Mouse (Mus musculus): ENCODE results near the gene Btbd9. TPM values are rescaled to one million over a fixed set of nuclear protein-coding genes. Genes with fewer than 3 reads are reported as not detected.

Btbd9 gene
- total RNA-seq, 2 experiments from 2014 or later: 22.1 to 40.5 TPM

DNA sequence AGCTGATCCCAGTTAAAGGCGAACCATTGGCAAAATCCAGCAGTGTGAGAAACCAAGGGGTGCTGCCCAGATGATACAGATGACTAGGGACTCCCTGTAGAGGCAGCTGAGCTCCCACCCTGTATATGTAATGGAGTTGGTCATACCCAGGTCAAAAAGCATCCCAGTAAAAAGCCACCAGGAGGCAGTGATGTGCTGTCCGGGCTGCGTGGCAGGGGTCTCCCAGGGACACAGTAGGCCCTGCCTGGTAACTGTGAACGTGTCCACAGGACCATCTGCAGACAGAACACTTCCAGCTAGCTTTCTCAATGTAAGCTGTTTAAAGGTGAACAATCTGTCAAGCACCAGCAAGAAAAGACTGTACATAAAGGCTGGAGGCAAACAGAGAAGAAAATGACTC is 343.6 kb downstream of the Btbd9 start:
- ATAC-seq (replicated peaks; ENCODE audit: poor library complexity, severe bottlenecking): no peak

DNA sequence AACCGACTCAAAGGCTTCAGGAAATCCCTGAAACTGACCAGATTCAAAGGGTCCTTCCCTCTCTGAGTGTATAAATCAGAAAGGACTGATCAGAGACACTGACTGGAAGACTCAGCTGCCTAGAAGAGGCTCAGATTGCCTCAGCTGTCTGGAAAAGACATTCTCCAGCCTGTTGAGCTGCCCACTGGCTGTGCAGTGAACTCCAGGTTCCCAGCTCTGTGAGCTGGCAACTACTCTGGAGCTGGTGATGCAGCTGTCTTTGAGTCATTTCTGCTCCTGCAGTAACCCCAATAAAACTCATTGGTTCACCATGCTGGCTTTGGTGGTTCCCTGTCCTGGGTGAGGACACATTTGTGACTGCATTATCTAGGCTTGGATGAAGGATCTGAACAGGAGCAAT is 344.8 kb downstream of the Btbd9 start:
- no peak for ATAC-seq (replicated peaks; ENCODE audit: poor library complexity, severe bottlenecking)

DNA sequence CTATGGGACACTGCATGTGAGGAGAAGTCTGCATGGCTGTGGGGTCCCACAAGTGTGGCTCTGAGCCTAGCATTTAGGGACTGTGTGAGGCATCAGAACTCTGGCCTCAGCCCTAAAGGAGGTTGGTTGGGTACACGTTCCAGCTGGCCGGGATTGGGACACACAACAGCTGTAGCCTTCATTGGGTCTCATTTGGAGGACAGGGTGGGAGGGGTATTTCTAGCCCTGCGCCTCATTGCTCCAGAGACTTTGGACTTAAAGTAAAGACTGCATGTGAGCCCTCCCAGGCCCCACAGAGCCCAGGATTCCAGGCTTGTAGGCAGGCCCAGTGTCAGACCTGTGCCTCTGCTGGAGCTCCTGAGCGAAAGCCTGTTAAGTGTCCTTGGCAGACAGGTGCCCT is 345.9 kb downstream of the Btbd9 start:
- ATAC-seq (replicated peaks; ENCODE audit: poor library complexity, severe bottlenecking): no peak

DNA sequence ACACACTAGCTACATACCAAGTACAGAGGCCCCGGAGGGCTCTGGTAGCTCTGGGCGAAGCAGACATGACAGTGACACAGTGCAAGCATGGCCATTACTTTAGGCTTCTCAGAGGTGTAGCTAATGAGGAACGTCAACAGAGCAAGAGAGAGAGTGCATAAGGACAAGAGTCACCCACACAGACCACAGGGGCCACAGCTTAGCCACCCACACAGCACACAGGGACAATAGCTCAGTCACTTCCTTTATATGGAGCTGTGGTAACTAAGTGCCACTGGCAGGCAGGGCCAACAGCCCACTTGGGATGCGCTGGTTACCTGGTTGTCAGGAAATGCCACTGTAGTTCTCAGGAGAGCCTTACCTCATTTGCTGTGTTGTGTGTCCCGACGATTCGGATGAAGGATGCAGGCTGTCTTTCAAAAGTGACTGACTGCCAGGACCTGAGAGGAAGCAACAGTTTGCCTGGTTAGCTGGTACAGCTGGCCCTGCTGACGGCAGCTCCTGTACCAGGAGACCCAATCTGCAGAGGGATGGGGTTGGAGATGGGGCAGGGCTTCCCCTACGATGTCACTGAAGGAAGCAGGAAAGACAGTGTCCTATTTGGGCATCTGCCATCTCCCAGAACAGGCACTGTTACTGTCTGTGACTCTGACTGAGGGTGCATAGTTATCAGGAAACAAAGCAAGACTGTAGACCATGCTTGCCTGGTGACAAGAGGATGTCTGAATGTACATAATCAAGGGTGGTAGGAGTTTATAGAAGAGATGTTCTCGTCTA is 347.7 kb downstream of the Btbd9 start:
- peak; percentile 22 for ATAC-seq (replicated peaks; ENCODE audit: poor library complexity, severe bottlenecking)

DNA sequence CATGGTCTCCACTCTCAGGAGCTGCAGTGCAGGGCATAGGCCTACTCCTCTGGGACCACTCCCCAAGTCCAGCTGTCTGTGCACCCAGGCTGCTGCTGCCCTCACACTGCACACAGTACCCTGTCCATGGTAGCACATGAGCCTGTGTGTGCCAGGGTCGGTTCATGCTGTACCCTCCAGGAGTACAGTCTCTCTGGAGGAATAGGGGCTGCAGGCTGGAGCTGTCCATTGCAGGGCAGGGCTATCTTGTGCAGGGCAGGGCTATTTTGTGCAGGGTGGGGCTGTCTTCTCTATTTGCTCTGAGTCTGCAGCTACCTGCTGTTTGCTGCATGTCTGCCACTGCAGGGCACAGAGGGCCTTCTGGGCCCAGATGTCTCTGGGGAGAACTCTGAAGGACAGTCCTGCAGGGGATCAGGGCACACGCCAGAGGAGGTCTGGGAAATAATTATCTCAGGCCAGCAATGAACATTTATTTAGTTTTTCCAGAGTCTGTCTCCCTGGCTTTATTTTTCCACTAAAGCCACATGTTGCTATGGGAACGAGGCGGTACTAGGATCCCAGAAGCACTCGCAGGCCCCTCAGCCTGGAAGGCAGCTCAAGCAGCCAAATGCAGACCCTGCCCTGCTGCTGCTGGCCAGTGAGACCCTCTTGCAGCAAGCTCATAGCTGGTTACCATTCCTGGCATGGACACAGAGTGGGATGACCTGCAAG is 351.1 kb downstream of the Btbd9 start:
- ATAC-seq (replicated peaks; ENCODE audit: poor library complexity, severe bottlenecking): no peak

DNA sequence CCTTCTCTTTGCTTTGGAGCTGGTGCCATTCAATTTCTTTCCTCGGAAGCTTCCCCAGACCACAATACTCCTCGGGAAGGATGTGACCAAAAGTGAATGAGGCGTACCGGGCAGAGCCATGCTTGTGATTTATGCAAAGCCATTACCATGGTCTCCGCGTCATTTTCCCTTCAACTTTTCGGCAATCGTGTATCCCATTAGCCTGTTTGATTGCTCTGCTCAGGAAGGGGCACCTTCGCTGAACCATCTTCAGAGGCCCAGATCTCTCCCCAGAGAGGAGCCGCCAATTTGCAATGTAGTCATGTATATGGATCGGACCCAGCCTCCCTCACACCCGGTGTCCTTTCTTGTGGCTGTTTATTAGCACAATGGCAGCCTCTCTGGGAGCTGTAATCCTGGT is 353.5 kb downstream of the Btbd9 start:
- no peak for ATAC-seq (replicated peaks; ENCODE audit: poor library complexity, severe bottlenecking)

DNA sequence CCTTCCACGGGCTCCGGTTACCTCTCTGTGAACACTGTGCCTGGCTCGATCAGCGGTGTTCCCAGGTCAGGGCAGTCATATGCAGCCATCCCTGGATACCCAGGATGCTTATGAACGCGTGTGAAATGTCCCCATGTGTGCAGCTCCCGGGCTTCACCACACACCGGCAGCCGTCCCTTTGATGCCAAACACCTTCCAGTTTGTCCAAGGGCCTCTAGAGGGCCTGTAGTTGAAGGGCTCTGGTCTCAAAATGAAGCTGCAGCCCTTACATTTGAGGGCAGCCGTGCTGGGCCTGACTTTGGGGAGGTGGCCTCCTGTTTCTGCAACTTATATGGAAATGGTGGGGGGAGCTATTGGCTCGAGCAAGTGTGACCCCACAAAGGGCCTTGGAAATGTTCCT is 353.9 kb downstream of the Btbd9 start:
- no peak for ATAC-seq (replicated peaks; ENCODE audit: poor library complexity, severe bottlenecking)

DNA sequence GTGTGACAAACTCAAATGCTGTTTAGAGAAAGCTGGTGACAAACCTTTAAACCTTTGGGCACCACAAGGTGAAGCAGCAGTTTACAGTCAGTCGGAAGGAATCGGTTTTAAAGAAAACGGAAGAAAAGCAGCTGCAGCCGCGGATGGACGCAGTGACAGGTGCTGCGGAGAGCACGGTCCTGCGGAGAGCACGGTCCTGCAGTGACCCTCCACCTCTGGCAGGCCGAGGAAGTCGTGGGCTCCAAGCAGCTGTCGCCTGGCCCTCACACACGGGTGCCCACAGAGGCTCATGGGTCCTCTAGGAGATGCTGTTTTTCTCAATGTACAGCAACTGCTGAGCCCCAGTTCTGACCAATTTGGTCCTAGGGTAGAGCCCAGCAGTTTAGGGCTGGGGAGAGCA is 354.6 kb downstream of the Btbd9 start:
- no peak for ATAC-seq (replicated peaks; ENCODE audit: poor library complexity, severe bottlenecking)

DNA sequence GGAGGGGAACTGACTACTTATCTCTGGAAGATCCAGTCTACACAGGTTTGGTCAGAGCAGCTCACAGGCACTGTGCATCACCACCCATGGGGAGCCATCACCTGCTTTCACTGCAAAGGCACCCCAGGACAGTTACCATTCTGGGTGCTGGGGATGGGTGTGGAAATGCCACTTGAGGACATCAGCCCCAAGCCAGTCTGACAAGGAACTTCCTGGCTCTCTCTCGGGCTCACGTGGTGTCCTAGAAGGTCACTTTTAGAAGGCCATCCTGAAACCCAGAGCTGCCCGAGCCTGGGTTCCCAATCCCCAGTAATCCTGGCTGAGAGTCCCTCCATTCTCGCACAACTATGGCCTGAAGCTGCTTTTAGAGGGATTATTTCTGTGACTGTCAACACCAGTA is 360.5 kb downstream of the Btbd9 start:
- no peak for ATAC-seq (replicated peaks; ENCODE audit: poor library complexity, severe bottlenecking)

DNA sequence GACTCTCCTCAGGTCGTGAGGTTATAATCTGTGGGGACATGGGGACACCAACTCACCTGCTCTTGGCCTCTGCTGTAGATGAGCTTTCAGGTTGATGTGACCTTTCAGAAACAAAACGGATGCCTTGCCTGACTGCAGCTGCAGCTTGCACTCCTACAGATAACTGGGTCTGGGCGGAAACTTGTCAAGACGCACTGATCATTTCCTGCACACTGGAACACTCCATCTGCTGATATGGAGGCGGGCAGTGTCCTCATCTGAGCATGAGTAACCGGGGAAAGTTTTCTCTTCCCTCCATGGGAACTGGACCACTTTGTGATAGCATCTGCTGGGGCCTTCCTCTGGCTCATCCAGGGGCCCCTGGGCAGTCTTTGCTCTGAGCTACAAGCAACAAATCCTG is 361.9 kb downstream of the Btbd9 start:
- no peak for ATAC-seq (replicated peaks; ENCODE audit: poor library complexity, severe bottlenecking)

DNA sequence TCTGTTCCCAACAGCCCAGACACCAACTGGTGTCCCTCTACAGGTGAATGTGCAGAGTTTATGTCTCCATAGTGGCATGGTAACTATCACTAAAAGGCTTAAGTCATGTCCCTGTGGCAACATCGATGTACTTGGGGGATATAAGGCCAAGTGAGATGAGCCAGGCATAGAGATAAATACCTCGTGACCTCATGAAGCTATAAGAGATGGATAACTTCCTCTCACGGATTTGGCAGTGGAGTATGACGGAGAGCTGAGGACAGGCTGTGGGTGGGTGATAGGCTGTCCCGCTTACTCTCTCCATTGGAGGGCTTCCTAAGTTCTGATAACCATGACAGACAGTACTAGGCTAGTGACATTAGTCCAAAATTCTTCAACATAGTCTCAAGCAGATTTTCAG is 362.9 kb downstream of the Btbd9 start:
- ATAC-seq (replicated peaks; ENCODE audit: poor library complexity, severe bottlenecking): no peak

DNA sequence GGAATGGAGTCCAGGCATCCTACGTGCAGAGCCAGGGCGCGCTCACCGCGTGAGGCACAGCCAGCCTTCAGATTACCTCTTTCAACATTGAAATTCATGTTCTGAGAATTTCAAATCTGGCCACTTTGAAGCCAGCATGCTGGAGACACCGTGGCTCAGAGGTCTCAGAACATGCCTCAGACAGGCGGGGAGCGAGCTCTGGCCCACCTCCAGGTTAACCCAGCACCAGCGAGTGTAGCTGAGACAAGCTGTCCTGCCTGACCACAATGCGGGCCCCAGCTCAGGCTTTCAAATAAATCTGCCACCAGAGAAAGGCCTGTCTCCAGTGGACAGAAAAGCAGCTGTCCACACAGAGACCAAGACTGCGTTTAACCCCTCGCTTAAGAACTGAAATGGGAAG is 363.6 kb downstream of the Btbd9 start:
- ATAC-seq (replicated peaks; ENCODE audit: poor library complexity, severe bottlenecking): no peak

DNA sequence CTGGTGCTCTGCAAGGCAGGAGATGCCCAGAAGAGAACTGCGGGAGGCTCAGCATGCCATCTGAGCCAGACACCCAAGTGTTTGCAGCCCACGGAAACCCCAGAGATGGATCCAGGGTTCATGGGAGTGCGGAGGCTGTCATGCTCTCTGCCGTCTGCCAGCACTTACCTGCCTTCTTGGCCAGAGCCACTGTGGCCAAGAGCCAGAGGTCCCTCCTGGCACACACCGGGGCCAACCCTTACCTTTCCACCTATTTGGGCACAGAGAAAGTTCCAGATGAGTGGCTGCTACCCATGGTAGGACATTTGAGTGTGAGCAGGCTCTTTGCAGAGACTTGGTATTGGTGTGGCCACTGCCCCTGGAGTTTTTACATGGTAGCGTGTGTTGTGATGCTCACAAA is 365.4 kb downstream of the Btbd9 start:
- ATAC-seq (replicated peaks; ENCODE audit: poor library complexity, severe bottlenecking): no peak

DNA sequence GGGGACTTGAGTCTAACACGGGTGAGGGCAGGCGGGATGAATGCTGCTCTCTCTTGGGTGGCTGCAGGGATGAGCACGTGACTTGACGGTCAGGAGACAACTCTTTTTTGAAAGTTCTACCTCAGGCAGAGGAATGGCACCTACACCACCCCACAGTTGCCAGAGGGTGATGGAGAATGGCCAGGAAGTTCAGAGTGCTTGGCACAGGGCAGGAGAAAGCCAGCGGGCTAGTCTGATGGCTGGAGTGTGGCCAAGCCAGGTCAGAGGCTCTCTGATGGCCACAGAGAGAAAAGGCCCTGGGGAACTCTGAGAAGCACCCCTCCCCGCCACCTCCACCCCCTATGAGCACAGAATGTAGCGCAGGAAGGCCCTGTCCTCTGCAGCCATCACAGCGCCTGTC is 366.0 kb downstream of the Btbd9 start:
- ATAC-seq (replicated peaks; ENCODE audit: poor library complexity, severe bottlenecking): no peak

DNA sequence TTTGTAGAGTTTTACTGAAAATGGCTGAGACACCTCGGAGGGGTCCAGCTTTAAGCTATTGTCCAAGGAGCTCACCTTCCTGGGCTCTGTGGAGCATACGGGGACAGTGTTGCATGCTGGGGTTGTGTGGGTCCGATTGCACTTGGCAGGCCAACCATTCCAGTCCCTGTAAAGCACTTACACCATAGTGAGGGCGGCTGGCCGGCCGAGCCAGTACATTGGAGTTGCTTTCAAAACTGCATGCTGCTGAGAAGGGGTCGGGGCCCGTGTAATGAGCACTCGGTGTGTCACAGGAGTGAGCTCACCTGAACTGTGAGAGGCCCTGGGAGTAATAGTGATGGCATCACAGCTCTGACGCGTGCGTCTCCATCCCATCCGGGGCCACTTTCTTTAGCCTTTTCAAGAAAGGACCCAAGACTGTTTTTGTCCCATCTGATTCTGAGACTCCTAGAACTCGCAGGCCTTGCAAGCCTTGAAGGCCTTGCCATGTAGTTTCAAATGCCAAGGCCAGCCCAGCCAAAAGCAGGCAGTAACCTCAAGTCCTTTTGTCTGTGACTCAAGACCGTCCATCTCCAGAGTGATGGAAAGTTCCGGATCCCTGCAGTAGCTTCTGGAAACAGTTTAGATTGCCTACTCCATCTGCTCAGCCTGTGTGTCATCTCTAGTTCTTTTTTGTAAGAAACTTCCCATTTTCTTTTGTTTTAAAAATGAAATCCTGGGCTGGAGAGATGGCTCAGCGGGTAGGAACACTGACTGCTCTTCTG is 371.0 kb downstream of the Btbd9 start:
- ATAC-seq (replicated peaks; ENCODE audit: poor library complexity, severe bottlenecking): no peak

DNA sequence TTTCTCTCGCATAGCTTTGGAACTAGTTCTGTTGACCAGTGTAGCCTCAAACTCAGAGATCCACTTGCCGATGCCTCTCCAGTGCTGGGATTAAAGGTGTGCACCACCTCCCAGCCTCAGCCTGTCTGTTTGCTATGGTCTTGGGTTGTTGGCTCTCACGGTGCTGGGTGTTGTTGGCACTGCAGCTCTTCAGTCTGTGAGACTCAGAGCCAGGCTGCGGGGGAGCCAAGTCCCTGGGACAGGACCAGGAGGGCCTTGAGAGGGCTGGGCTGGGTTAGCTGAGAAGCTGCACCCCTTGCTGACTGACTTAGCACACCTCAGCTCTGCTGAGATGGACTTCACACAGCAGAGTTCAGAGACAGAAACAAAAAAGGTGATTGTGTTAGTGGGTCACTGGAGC is 376.0 kb downstream of the Btbd9 start:
- ATAC-seq (replicated peaks; ENCODE audit: poor library complexity, severe bottlenecking): no peak

DNA sequence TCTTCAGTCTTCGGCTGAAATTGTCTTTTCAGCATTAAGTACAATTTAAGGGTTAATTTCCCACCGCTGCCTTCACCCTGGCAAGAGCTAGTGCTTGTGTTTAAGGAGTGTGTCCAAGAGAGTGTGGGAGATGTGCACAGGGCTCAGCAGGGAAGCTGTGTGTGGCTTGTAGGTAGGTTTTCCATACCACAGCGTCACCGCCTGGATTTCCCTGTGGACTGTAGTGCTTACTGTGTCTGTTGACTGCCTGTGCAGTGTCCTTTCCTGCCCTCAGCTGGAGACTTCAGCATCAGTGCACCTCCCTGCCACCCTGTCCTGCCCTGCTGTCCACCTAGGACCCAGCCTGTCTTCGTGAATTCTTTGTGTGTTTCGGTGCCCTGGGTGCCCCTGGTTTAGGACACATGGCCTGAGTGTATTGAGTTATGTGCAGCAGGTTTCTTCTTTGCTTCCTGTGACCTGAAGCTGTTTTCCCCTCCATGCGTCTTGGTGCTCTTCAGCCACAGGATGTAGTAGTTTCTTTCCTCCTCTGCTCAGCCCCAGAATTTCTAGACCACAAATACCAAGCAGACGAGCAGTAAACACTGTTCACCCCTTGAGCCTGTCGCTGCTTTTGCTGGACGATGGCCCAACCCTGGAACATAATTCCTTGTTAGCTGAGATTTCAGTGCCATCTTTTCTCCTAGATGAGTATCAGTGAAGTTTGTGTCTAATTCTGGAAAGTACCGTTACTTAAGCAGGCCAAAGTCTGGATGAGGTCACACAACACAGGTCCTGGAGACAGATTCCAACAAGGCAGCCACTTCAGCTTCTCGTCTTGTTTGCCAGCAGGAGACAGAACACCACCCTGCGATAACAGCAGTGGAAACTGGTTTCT is 376.7 kb downstream of the Btbd9 start:
- no peak for ATAC-seq (replicated peaks; ENCODE audit: poor library complexity, severe bottlenecking)

DNA sequence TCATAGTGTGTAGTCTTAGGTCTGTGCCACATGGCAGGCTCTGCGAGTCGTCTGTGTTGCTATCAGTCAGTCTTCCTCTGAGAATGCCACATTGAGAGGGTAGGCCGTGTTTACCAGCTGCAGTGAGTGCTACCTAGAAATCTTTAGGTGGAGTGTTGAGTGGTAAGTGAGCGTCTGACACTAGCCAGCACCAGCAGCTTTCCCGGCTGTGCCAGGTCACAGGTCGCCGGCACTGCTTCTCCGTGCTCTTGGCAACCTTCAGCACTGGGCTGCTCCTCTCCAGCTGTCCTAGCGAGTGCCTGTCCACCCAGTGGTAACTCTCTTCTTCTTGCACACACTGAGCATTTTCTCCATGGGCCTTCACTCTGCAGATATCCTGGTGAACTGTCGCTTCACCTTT is 377.9 kb downstream of the Btbd9 start:
- ATAC-seq (replicated peaks; ENCODE audit: poor library complexity, severe bottlenecking): no peak

DNA sequence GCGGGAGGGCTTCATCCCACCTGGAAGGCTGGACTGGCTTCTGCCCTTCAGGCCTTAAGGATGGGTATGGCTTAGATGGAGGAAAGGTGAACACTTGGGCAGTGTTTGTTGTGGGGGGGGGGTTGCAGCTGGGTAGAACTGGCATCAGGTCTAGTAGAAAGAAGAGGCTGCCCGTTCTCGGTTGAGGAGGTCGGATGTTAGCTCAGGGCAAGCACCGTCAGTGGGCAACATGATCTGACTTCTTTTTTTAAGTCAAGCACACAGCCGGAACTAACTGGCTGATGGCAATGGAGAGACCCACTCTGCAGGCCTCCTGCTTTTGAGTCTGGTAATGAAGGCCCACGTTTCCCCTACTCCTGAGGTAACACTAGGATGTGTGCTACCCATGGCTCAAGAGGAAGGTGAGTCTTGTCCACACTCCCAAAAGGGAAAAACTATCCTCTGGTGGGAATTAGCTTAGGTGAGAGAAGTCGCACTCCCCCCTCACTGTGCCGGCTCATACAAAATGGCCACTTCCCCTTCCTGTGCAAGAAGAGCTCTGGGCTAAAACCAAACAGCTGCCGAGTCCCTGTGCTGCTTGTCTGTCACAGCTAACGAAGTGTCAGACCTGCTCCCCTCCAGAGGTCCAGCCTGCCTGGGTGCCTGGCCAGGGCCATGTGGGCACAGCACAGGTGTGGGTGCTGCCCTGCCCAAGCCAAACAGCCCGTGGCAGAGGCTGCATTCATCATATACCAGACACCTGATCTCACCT is 378.8 kb downstream of the Btbd9 start:
- ATAC-seq (replicated peaks; ENCODE audit: poor library complexity, severe bottlenecking): peak; percentile 66
